Mouse (Mus musculus) thymus, adult 2 months (tissue): ENCODE measurements around the gene Ube2b. TPM values are rescaled to one million over a fixed set of nuclear protein-coding genes. Genes with fewer than 3 reads are reported as not detected.

ENCODE experiments used
- DNase-seq: peaks from one replicate; pipeline ENCODE4 v3.0.0; 2021
- H3K27ac ChIP-seq: fragments of 200-500 bp; 2 replicates; pipeline ENCODE4 v1.5.1; 2012; ENCODE audit warnings: low read length, control low read depth; ENCODE audit not compliant: control insufficient read depth, insufficient read depth
- H3K27me3 ChIP-seq: fragments of 200-500 bp; 2 replicates; pipeline ENCODE4 v1.6.1; 2012; ENCODE audit warnings: mild to moderate bottlenecking, low read length, moderate library complexity, mixed read lengths; ENCODE audit not compliant: control insufficient read depth, insufficient read depth
- H3K36me3 ChIP-seq: fragments of 200-500 bp; 2 replicates; pipeline ENCODE4 v1.6.1; 2012; ENCODE audit warnings: mild to moderate bottlenecking, low read length, moderate library complexity; ENCODE audit not compliant: control insufficient read depth, insufficient read depth
- H3K4me1 ChIP-seq: fragments of 200-500 bp; replicated peaks from 2 replicates; pipeline ENCODE4 v1.6.1; 2012; ENCODE audit warnings: low read length; ENCODE audit not compliant: control insufficient read depth, insufficient read depth
- H3K4me3 ChIP-seq: fragments of 200-500 bp; 2 replicates; pipeline ENCODE4 v1.5.1; 2012; ENCODE audit warnings: mild to moderate bottlenecking, low read length, control low read depth, moderate library complexity; ENCODE audit not compliant: control insufficient read depth, insufficient read depth
- CTCF ChIP-seq: fragments of 200-500 bp; IDR thresholded peaks from 2 replicates; pipeline ENCODE4 v1.5.1; 2012; ENCODE audit warnings: mild to moderate bottlenecking, control low read depth, low read length, moderate library complexity, borderline replicate concordance; ENCODE audit not compliant: control insufficient read depth, poor library complexity, insufficient read depth; ENCODE audit errors: extremely low read depth
- POLR2A ChIP-seq: fragments of 200-500 bp; IDR thresholded peaks from 2 replicates; pipeline ENCODE4 v1.6.1; 2012; ENCODE audit warnings: mild to moderate bottlenecking, low read length, control low read depth, moderate library complexity; ENCODE audit not compliant: control insufficient read depth, poor library complexity, insufficient read depth; ENCODE audit errors: extremely low read depth
- WGBS: fragments of 180-500 bp; shearing (Covaris S2); methylation state at CpG from one replicate; pipeline ENCODE4 v1.1.7; 2018; 5-methylcytosine and 5-hydroxymethylcytosine counted together
- polyA plus RNA-seq: library from polyadenylated mRNA; depleted of rRNA; stranded (reverse); fragments of >200 nt; gene quantifications from 2 replicates; pipeline ENCODE4 v1.2.3, GENCODE M21; 2012; rRNA removed

Gene Ube2b
- polyA plus RNA-seq, 1 experiment = 72.5 TPM

DNA sequence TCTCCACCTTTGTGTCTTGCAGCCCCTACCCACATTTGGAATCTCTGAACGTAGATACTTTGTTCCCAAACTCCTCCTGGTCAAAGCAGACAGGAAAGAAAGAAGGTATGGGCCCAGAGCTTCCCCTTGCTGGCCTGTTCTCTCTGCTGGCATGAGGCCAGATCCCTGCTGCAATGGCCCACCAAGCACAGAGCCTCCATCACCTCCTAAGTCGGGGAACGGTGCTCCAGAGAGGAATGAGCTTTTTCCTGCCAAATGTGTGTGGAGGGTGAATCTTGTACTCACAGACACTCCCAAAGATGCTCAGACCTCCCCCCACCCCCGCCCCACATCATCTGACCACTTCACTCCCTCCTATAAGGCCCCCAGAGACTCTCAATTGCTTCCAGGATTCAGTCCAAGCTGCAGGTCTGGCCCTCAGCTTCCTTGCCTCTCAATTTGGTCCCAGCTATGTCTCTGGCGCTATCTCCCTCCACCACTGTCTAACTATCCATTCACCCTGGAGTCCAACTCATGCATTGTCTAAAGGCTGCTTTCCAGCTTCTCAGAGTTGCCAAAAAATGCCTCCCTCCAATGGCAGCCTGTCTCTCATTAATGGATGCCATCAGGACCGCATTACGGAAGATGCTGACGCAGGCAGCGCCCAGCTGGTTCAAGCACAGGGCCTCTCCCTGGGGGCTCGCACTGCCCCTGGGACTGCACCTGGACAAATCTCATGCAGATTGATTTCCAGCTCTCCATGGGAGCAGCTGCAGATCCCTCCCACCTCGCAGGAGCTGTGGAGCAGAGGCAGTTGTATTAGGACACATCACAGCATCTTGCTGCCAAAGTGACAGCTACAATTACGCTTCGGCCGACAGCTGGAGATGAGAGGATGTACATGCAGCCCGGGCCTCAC, 57.7 kb downstream of the Ube2b start:
- Histone ChIP-seq H3K4me3 (no peak overlapping the region), H3K27me3 (no peaks in the 10 kb centered on the region), H3K36me3 (no peaks in the 10 kb centered on the region), H3K4me1 (peaks cover 70% of the 10 kb centered on the region), H3K27ac (no peak overlapping the region)
- no peak for TF ChIP-seq POLR2A
- TF ChIP-seq CTCF = no peak
- no peak for DNase-seq
- WGBS = 79% methylated on average over 15 of the region's 15 CpGs

DNA sequence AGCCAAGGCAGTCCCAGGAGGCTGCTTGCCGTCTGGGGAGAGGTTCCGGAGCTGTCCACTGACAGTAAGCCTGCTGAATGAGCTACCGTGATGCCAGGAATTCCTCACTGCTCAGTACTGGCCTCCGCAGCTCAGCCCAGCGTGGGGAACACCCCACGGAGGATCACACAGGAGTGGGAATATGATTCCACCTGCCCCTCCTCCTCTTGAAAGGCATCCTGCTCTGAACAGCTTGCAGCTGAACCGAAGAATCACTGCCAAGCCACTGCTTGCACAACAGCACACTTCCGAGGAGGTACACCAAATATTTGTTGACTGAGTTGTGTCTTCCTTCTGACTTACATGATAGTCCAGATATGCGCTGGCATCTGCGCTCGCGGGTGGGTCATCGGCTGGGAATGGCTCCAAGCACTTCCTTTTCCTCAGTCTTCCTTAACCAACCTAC, 60.0 kb downstream of the Ube2b start:
- Histone ChIP-seq H3K27me3 (no peaks in the 10 kb centered on the region), H3K4me3 (no peak overlapping the region), H3K36me3 (no peaks in the 10 kb centered on the region), H3K27ac (no peak overlapping the region), H3K4me1 (peaks cover 69% of the 10 kb centered on the region)
- no peak for DNase-seq
- no peak for TF ChIP-seq CTCF
- no peak for TF ChIP-seq POLR2A
- 95% methylated on average over 13 of the region's 13 CpGs for WGBS

DNA sequence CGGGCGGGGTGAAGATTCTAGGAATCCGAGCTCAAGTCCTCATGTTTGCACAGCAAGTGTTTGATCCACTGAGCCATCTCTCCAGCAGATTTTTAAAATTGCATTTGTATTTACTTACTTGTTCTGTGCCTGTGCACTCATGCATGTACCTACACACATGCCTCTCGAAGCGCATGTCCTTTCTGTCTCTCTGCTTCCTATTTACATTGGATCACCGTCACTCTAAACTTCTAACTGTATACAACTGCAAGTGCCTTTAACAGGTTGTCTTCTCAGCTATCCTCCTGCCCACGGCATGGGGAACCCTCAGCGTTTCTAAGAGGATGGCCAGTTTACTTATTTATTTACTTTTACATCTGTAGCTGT, 61.0 kb downstream of the Ube2b start:
- H3K27me3 ChIP-seq = no peaks in the 10 kb centered on the region
- no peak for TF ChIP-seq POLR2A
- no peak for TF ChIP-seq CTCF
- 89% methylated on average over 8 of the region's 8 CpGs for WGBS
- peaks cover 69% of the 10 kb centered on the region for H3K4me1 ChIP-seq
- H3K36me3 ChIP-seq = no peaks in the 10 kb centered on the region
- peak overlapping the region; percentile 94 for H3K27ac ChIP-seq
- no peak overlapping the region for H3K4me3 ChIP-seq
- no peak for DNase-seq

DNA sequence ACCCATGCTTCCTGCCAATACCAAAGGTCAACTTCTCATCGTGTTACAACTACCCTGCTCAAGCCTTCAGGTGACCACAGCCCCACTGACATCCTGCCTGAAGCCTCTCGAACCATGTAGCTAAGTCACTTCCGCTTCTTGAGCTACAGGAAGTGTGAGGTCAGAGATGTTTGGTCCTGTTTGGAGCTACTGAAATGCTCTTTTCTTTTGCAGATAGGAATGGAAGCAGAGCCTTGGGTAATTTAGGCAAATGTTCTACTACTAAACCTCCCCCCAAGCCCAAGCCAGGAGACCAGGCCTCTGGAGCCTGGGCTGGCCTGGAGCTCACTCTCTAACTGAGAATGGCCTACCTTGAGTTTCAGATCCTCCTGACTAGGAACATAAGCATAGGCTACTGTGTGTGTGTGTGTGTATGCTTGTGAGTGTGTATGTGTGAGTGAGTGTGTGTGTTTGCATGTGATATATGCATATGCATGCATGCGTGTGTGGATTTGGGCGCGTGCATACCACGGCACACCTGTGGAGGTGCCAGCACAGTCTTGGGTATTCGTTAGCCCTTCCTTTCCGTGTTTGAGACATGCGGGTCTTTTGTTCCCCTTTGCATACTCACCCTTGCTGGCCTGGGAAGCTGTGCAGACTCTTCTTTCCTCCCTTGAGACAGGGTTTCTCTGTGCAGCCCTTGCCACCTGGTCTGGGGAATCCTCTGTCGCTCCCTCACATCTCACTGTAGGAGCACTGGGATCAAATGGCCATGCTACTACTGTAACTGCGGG, 61.6 kb downstream of the Ube2b start:
- TF ChIP-seq POLR2A (no peak), CTCF (no peak)
- H3K27me3 ChIP-seq = no peaks in the 10 kb centered on the region
- no peak for DNase-seq
- peaks cover 70% of the 10 kb centered on the region for H3K4me1 ChIP-seq
- WGBS = 39% methylated on average over 12 of the region's 12 CpGs
- no peak overlapping the region for H3K4me3 ChIP-seq
- H3K36me3 ChIP-seq = no peaks in the 10 kb centered on the region
- H3K27ac ChIP-seq = peak overlapping the region; percentile 94

DNA sequence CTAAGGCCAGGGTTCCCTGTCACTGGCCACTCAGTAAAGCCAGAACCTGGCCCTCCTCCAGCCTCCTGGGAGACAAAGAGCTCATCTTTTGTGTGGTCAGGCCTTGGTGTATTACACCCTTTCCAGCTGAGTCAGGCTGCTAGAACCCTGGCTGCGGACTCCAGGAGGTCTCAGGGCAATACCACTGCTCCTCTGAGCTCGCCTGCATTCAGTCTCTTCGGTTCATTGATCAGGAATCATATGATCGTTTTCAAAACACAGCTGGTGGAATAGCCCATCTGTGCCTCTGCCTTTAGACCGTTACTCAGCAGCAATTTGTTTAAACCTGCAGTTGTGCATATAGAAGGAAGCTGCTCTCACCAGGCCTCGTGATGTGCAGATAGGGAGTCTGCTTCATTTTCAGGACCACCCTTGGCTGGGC, 63.2 kb downstream of the Ube2b start:
- 62% methylated on average over 6 of the region's 6 CpGs for WGBS
- Histone ChIP-seq H3K4me3 (no peak overlapping the region), H3K4me1 (peaks cover 55% of the 10 kb centered on the region), H3K36me3 (no peaks in the 10 kb centered on the region), H3K27ac (peak overlapping the region; percentile 71), H3K27me3 (no peaks in the 10 kb centered on the region)
- DNase-seq = no peak
- no peak for TF ChIP-seq CTCF
- no peak for TF ChIP-seq POLR2A

DNA sequence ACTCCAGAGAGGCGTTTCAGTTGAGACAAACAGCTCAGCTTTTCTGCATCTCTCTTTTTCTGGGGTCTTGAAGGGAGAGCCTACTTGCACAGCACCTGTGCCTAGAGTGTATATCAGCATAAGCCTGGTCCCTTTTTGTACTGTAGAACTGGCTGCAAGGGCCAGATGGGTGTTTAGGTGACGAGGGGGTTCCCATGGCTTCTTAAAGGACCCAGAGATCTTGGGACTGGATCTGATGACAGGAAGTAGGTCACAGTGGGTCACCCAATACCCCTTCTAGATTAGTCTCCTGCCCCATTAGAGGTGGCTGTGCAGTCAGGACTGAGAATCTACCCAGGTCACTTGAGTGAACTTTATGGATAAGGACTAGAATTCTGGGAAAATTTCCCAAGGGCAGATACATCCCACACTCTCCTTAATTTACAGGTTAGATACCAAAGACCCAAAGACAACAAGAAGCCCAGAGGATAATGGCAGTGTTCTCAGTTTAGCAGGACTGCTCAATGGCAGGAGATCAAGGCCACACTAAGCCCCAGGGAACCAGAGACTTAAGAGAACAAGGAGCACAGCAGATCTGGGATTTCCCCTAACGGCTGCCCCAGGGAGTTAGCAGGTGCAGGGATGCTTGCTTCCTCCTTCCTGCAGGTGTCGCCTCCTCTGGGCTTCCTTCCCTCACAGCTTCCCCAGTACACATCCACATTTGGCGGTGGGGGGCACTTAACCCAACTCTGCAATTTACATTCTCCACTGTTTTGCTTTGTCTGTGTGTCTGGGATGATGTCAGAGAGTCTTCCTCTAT, 64.7 kb downstream of the Ube2b start:
- Histone ChIP-seq H3K36me3 (no peaks in the 10 kb centered on the region), H3K27ac (peak overlapping the region; percentile 85), H3K4me3 (no peak overlapping the region), H3K27me3 (no peaks in the 10 kb centered on the region), H3K4me1 (peaks cover 62% of the 10 kb centered on the region)
- peak; percentile 74 for DNase-seq
- 7% methylated on average over 5 of the region's 5 CpGs for WGBS
- TF ChIP-seq CTCF (0 out of 2 replicates have a peak, but pooled peaks have one; percentile 16), POLR2A (no peak)

Other genes with a start within 250 kb of the Ube2b start
- 15.6 and 21.1 TPM in 2 replicates for gene Sec24a, start 237.1 kb downstream of the Ube2b start, polyA plus RNA-seq
- gene Sar1b, start 237.1 kb downstream of the Ube2b start, polyA plus RNA-seq = 17.8 and 18.4 TPM in 2 replicates
- gene Jade2, start 143.1 kb downstream of the Ube2b start, polyA plus RNA-seq = 45.1 and 56.5 TPM in 2 replicates
- gene Cdkn2aipnl, start 33.1 kb downstream of the Ube2b start, polyA plus RNA-seq = 89.3 and 92.4 TPM in 2 replicates
- gene Cdkl3, start 3.5 kb upstream of the Ube2b start, polyA plus RNA-seq = 3.1 and 3.4 TPM in 2 replicates
- 51.0 and 54.7 TPM in 2 replicates for gene Ppp2ca, start 97.9 kb upstream of the Ube2b start, polyA plus RNA-seq
- gene Olfr1373, start 144.8 kb upstream of the Ube2b start, polyA plus RNA-seq = not detected in 2 replicates
- gene Olfr1371, start 213.2 kb upstream of the Ube2b start, polyA plus RNA-seq = 0.15 TPM in 1 of 2 replicates, not detected in the other
- 35.1 and 35.9 TPM in 2 replicates for gene Skp1a, start 231.2 kb upstream of the Ube2b start, polyA plus RNA-seq